Mouse (Mus musculus): Measurements from ENCODE around the gene Cyp4a32. TPM values are rescaled to one million over a fixed set of nuclear protein-coding genes. Genes with fewer than 3 reads are reported as not detected.
"Not testable (repeated sequence)": the region's sequence is repeated elsewhere in the genome, so short reads cannot be mapped to it uniquely, and the experiment has no call there.

Cyp4a32 gene
- polyA plus RNA-seq (2012; rRNA removed), result not detected in 2 replicates

- not testable (repeated sequence) for H3K27ac ChIP-seq (ENCODE audit: insufficient read depth, low read length); DNase-seq (ENCODE audit: low read depth in 1 of 2, low spot score in 2 of 2); H3K4me1 ChIP-seq (ENCODE audit: control insufficient read depth, insufficient read depth, insufficient read length); H3K36me3 ChIP-seq (ENCODE audit: control insufficient read depth, insufficient read depth, low read length); H3K27me3 ChIP-seq (ENCODE audit: control insufficient read depth, insufficient read depth, low read length); H3K4me3 ChIP-seq (ENCODE audit: extremely low read depth, insufficient read depth, insufficient read length)
- WGBS, result 91% methylated on average over 8 of the region's 8 CpGs
Measured at GRCm38 (mm10) chr4:115600611-115601010, at the start of gene Cyp4a32. Gene Cyp4a32, plus strand, starts transcription at chr4:115600969.

GRCm38 (mm10) chr4:115552726-115553125 is 48.0 kb upstream of the Cyp4a32 start:
- no peak for DNase-seq (ENCODE audit: low read depth in 1 of 2, low spot score in 2 of 2)
- TF ChIP-seq CTCF (IDR thresholded peaks at IDR 0.05; ENCODE audit: extremely low read depth, insufficient read depth, insufficient read length, insufficient replicate concordance) (no peak), POLR2A (IDR thresholded peaks at IDR 0.05; ENCODE audit: low read depth, low read length) (no peak)
- 89% methylated on average over 3 of the region's 3 CpGs for WGBS
- no peaks in the 10 kb centered on the region for H3K4me1 ChIP-seq (ENCODE audit: control insufficient read depth, insufficient read depth, insufficient read length)
- H3K36me3 ChIP-seq (ENCODE audit: control insufficient read depth, insufficient read depth, low read length), result no peaks in the 10 kb centered on the region
- no peak overlapping the region for H3K27ac ChIP-seq (ENCODE audit: insufficient read depth, low read length)
- H3K4me3 ChIP-seq (ENCODE audit: extremely low read depth, insufficient read depth, insufficient read length), result no peak overlapping the region
- H3K27me3 ChIP-seq (ENCODE audit: control insufficient read depth, insufficient read depth, low read length), result no peaks in the 10 kb centered on the region

GRCm38 (mm10) chr4:115555513-115555912 is 45.3 kb upstream of the Cyp4a32 start:
- H3K27ac ChIP-seq (ENCODE audit: insufficient read depth, low read length), result no peak overlapping the region
- TF ChIP-seq CTCF (IDR thresholded peaks at IDR 0.05; ENCODE audit: extremely low read depth, insufficient read depth, insufficient read length, insufficient replicate concordance), result no peak
- no peak for TF ChIP-seq POLR2A (IDR thresholded peaks at IDR 0.05; ENCODE audit: low read depth, low read length)
- no peak overlapping the region for H3K4me3 ChIP-seq (ENCODE audit: extremely low read depth, insufficient read depth, insufficient read length)
- H3K36me3 ChIP-seq (ENCODE audit: control insufficient read depth, insufficient read depth, low read length), result no peaks in the 10 kb centered on the region
- H3K4me1 ChIP-seq (ENCODE audit: control insufficient read depth, insufficient read depth, insufficient read length), result no peaks in the 10 kb centered on the region
- 66% methylated on average over 2 of the region's 2 CpGs for WGBS
- H3K27me3 ChIP-seq (ENCODE audit: control insufficient read depth, insufficient read depth, low read length), result no peaks in the 10 kb centered on the region
- DNase-seq (ENCODE audit: low read depth in 1 of 2, low spot score in 2 of 2), result no peak

- no peaks in the 10 kb centered on the region for H3K27me3 ChIP-seq (ENCODE audit: control insufficient read depth, insufficient read depth, low read length)
- no peak overlapping the region for H3K4me3 ChIP-seq (ENCODE audit: extremely low read depth, insufficient read depth, insufficient read length)
- no peaks in the 10 kb centered on the region for H3K36me3 ChIP-seq (ENCODE audit: control insufficient read depth, insufficient read depth, low read length)
- H3K4me1 ChIP-seq (ENCODE audit: control insufficient read depth, insufficient read depth, insufficient read length), result no peaks in the 10 kb centered on the region
- H3K27ac ChIP-seq (ENCODE audit: insufficient read depth, low read length), result no peak overlapping the region
- DNase-seq (ENCODE audit: low read depth in 1 of 2, low spot score in 2 of 2), result no peak
- WGBS, result 80% methylated on average over 4 of the region's 4 CpGs
- no peak for TF ChIP-seq CTCF (IDR thresholded peaks at IDR 0.05; ENCODE audit: extremely low read depth, insufficient read depth, insufficient read length, insufficient replicate concordance)
Measured at GRCm38 (mm10) chr4:115557861-115558561, 42.8 kb upstream of the Cyp4a32 start.

- DNase-seq (ENCODE audit: low read depth in 1 of 2, low spot score in 2 of 2); H3K4me3 ChIP-seq (ENCODE audit: extremely low read depth, insufficient read depth, insufficient read length); H3K36me3 ChIP-seq (ENCODE audit: control insufficient read depth, insufficient read depth, low read length); H3K4me1 ChIP-seq (ENCODE audit: control insufficient read depth, insufficient read depth, insufficient read length); H3K27me3 ChIP-seq (ENCODE audit: control insufficient read depth, insufficient read depth, low read length); H3K27ac ChIP-seq (ENCODE audit: insufficient read depth, low read length): not testable (repeated sequence)
- WGBS, result 79% methylated on average over 5 of the region's 5 CpGs
Measured at GRCm38 (mm10) chr4:115561236-115561635, 39.5 kb upstream of the Cyp4a32 start.

GRCm38 (mm10) chr4:115563401-115563800 is 37.4 kb upstream of the Cyp4a32 start, which contains the start of gene Cyp4a31:
Gene Cyp4a31, plus strand, starts transcription at chr4:115563649.
- no peak for DNase-seq (ENCODE audit: low read depth in 1 of 2, low spot score in 2 of 2)
- TF ChIP-seq POLR2A (IDR thresholded peaks at IDR 0.05; ENCODE audit: low read depth, low read length) (no peak), CTCF (IDR thresholded peaks at IDR 0.05; ENCODE audit: extremely low read depth, insufficient read depth, insufficient read length, insufficient replicate concordance) (no peak)
- H3K4me3 ChIP-seq (ENCODE audit: extremely low read depth, insufficient read depth, insufficient read length), result no peak within 1 kb of the TSS
- no peak within 1 kb of the TSS for H3K27ac ChIP-seq (ENCODE audit: insufficient read depth, low read length)
- H3K4me1 ChIP-seq (ENCODE audit: control insufficient read depth, insufficient read depth, insufficient read length), result no peaks in the 10 kb centered on the region
- no peaks in the 10 kb centered on the region for H3K36me3 ChIP-seq (ENCODE audit: control insufficient read depth, insufficient read depth, low read length)
- 86% methylated on average over 3 of the region's 3 CpGs for WGBS
- H3K27me3 ChIP-seq (ENCODE audit: control insufficient read depth, insufficient read depth, low read length), result no peaks in the 10 kb centered on the region

GRCm38 (mm10) chr4:115564469-115565225 is 36.1 kb upstream of the Cyp4a32 start:
- not testable (repeated sequence) for H3K27me3 ChIP-seq (ENCODE audit: control insufficient read depth, insufficient read depth, low read length); H3K4me3 ChIP-seq (ENCODE audit: extremely low read depth, insufficient read depth, insufficient read length); DNase-seq (ENCODE audit: low read depth in 1 of 2, low spot score in 2 of 2); H3K4me1 ChIP-seq (ENCODE audit: control insufficient read depth, insufficient read depth, insufficient read length); H3K27ac ChIP-seq (ENCODE audit: insufficient read depth, low read length); H3K36me3 ChIP-seq (ENCODE audit: control insufficient read depth, insufficient read depth, low read length)
- WGBS, result 76% methylated on average over 6 of the region's 6 CpGs

All from spleen, adult 2 months (tissue).